Mouse (Mus musculus) stomach, embryonic 15.5 days (tissue): Measurements from ENCODE around the gene Hspbap1. TPM values are rescaled to one million over a fixed set of nuclear protein-coding genes. Genes with fewer than 3 reads are reported as not detected.
A peak's percentile ranks its signal among the peaks of the same experiment; 100 is the strongest.

ENCODE experiments used
- ATAC-seq: fragments of 200-750 bp; cut with Nextera tagmentation; 2 replicates; pipeline ENCODE4 v1.8.0; 2017; ENCODE audit warnings: low read depth, moderate number of reproducible peaks, moderate TSS enrichment; ENCODE audit not compliant: insufficient read depth, low FRiP score
- H3K27ac ChIP-seq: fragments of 300-500 bp; sonication (generic); 2 replicates; pipeline ENCODE4 v1.5.1; 2015; ENCODE audit warnings: mild to moderate bottlenecking, inconsistent platforms
- H3K27me3 ChIP-seq: fragments of 300-500 bp; sonication (generic); replicated peaks from 2 replicates; pipeline ENCODE4 v1.6.1; 2015; ENCODE audit warnings: inconsistent platforms
- H3K36me3 ChIP-seq: fragments of 300-500 bp; sonication (generic); 2 replicates; pipeline ENCODE4 v1.6.1; 2015; ENCODE audit warnings: inconsistent platforms
- H3K4me1 ChIP-seq: fragments of 300-500 bp; sonication (generic); 2 replicates; pipeline ENCODE4 v1.6.1; 2015; ENCODE audit warnings: inconsistent platforms
- H3K4me2 ChIP-seq: fragments of 300-500 bp; sonication (generic); 2 replicates; pipeline ENCODE4 v1.6.1; 2015; ENCODE audit warnings: mild to moderate bottlenecking, inconsistent platforms
- H3K4me3 ChIP-seq: fragments of 300-500 bp; sonication (generic); replicated peaks from 2 replicates; pipeline ENCODE4 v1.5.1; 2015; ENCODE audit warnings: inconsistent platforms
- H3K9ac ChIP-seq: fragments of 300-500 bp; sonication (generic); 2 replicates; pipeline ENCODE4 v1.6.1; 2015; ENCODE audit warnings: inconsistent platforms
- H3K9me3 ChIP-seq: fragments of 300-500 bp; sonication (generic); 2 replicates; pipeline ENCODE4 v1.6.1; 2016; ENCODE audit warnings: inconsistent platforms
- WGBS: fragments of 180-500 bp; shearing (Covaris S2); methylation state at CpG from one replicate; pipeline ENCODE4 v1.1.7; 2015; 5-methylcytosine and 5-hydroxymethylcytosine counted together
- polyA plus RNA-seq: library from polyadenylated mRNA; unstranded; fragments of >200 nt; fragmentation: Nextera tagmentation; extraction: Ambion mirVana; gene quantifications from 2 replicates; pipeline ENCODE4 v1.2.1, GENCODE M21; 2015

The Hspbap1 gene
- 13.8 and 15.2 TPM in 2 replicates for polyA plus RNA-seq

DNA sequence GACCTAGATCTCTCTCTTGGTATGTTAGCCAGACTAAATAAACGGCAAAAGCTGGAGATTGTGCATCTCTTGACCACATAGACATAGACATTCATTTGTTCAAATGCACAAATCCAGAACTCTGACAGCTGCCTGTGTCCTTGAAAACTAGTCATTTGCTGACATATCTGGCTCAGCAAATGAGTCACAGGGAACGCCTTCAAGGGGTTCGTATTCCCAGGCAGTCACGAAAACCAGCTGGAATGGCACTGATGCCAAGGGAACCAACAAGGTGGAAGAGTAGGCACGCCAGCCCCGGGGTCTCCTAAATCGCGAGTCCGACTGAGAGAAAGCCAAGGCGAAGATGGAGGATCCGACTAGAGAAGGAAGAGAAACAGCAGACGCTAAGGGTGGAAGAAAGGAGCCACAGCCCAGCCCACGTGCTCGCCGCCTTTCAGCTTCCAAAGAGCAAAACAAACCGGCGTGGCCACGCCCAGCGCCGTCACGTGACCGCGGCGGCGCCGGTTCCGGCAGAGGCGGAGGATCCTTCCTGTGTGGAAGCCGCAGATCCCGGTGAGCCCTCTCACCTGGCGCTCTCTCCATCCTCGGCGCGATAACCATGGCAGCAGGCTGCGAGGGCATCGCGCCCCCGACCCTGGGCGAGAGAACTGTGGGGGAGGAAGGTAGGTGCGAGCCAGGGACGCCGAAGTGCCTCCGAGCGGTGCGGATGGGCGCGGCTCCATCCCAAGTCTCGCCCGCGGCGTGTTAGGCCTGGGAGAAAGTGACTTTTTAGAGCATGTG is at the start of gene Hspbap1:
TSS of gene Hspbap1 (plus strand) at position 498 of the 780 bp plus-strand sequence.
- peak; percentile 72 for ATAC-seq
- Histone ChIP-seq H3K4me1 (peaks cover 25% of the 10 kb centered on the region), H3K4me3 (peak within 1 kb of the TSS; percentile 91), H3K27ac (peak within 1 kb of the TSS; percentile 70), H3K36me3 (no peaks in the 10 kb centered on the region), H3K4me2 (peak within 1 kb of the TSS; percentile 91), H3K9ac (peak within 1 kb of the TSS; percentile 77), H3K9me3 (no peaks in the 10 kb centered on the region), H3K27me3 (no peaks in the 10 kb centered on the region)
- under 1% methylated on average over 51 of the region's 51 CpGs for WGBS

GRCm38 (mm10) chr16:35724561-35724960 is 45.6 kb upstream of the Hspbap1 start:
- no peak for ATAC-seq
- Histone ChIP-seq H3K9ac (no peak overlapping the region), H3K4me2 (no peak overlapping the region), H3K9me3 (no peaks in the 10 kb centered on the region), H3K27ac (no peak overlapping the region), H3K36me3 (no peaks in the 10 kb centered on the region), H3K4me3 (no peak overlapping the region), H3K27me3 (no peaks in the 10 kb centered on the region), H3K4me1 (no peaks in the 10 kb centered on the region)
- WGBS: 90% methylated on average over 6 of the region's 6 CpGs

DNA sequence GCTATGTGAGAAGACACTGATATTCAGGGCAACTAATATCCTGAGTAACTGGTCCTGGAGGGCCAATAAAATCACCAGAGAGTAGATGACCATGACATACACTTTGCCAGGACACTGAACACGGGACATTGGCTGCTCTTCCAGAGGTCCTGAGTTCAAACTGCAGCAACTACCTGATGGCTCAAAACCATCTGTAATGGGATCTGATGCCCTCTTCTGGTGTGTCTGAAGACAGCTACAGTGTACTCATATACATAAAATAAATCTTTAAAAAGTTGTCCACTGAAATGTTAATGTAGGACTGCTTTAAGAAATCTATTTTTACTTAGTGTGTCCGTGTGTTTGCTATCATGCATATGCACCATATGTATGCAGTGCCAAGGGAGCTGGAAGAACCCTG is 43.6 kb upstream of the Hspbap1 start:
- Histone ChIP-seq H3K36me3 (no peaks in the 10 kb centered on the region), H3K4me2 (no peak overlapping the region), H3K27ac (no peak overlapping the region), H3K27me3 (no peaks in the 10 kb centered on the region), H3K9ac (no peak overlapping the region), H3K4me3 (no peak overlapping the region), H3K4me1 (no peaks in the 10 kb centered on the region), H3K9me3 (no peaks in the 10 kb centered on the region)
- WGBS: 89% methylated on average over 2 of the region's 2 CpGs
- no peak for ATAC-seq

- H3K27me3 ChIP-seq: no peaks in the 10 kb centered on the region
- H3K27ac ChIP-seq: no peak overlapping the region
- no peak; the same call in 1 of the 2 replicates for ATAC-seq
- no peak overlapping the region for H3K9ac ChIP-seq
- no peaks in the 10 kb centered on the region for H3K4me1 ChIP-seq
- no peak overlapping the region for H3K4me2 ChIP-seq
- no peaks in the 10 kb centered on the region for H3K36me3 ChIP-seq
- no peak overlapping the region for H3K4me3 ChIP-seq
- H3K9me3 ChIP-seq: no peaks in the 10 kb centered on the region
- 52% methylated on average over 8 of the region's 8 CpGs for WGBS
Measured at GRCm38 (mm10) chr16:35729151-35729738, 40.9 kb upstream of the Hspbap1 start.

GRCm38 (mm10) chr16:35732096-35732495 is 38.1 kb upstream of the Hspbap1 start:
- no peaks in the 10 kb centered on the region for H3K9me3 ChIP-seq
- H3K4me1 ChIP-seq: no peaks in the 10 kb centered on the region
- H3K27ac ChIP-seq: no peak overlapping the region
- H3K9ac ChIP-seq: no peak overlapping the region
- H3K4me3 ChIP-seq: no peak overlapping the region
- no peak overlapping the region for H3K4me2 ChIP-seq
- 85% methylated on average over 7 of the region's 7 CpGs for WGBS
- H3K36me3 ChIP-seq: no peaks in the 10 kb centered on the region
- ATAC-seq: no peak
- H3K27me3 ChIP-seq: no peaks in the 10 kb centered on the region

GRCm38 (mm10) chr16:35734038-35734437 is 36.1 kb upstream of the Hspbap1 start:
- no peaks in the 10 kb centered on the region for H3K9me3 ChIP-seq
- WGBS: 20% methylated on average over 6 of the region's 6 CpGs
- H3K4me2 ChIP-seq: no peak overlapping the region
- H3K4me3 ChIP-seq: no peak overlapping the region
- no peak overlapping the region for H3K27ac ChIP-seq
- H3K9ac ChIP-seq: no peak overlapping the region
- no peaks in the 10 kb centered on the region for H3K27me3 ChIP-seq
- H3K36me3 ChIP-seq: no peaks in the 10 kb centered on the region
- H3K4me1 ChIP-seq: peaks cover 4% of the 10 kb centered on the region; the same call in 1 of the 2 replicates
- ATAC-seq: no peak

DNA sequence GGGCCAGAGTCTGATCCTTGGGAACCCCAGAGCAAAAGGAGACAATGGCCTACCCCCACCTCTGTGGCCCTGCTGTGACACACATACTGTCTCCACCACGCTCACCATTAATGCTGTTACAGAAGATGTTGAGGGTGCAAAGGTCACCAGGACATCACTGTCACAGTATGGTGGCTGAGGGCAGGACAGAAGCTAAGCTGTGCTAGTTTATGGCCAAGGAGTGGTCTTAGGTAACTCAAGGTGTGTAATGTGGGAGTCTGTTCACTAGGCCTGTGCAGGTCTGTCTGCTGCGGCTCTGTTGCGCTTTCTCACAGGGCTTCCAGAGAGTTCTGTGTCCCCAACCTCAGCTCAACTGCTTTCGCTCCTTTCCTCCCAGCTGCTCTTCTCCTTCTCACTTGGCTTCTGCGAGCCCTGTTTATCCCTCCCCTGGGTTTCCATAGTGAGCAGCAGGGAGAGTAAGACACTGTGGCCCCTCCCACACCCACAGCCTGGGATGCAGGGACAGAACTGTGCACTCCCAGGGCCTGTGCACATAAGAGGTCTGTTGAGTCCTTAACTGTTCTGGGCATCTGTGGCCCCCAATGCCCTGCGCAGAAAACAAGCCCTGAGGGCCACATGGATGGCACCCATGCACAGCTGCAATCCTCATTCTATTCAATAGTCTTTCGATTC is 31.9 kb upstream of the Hspbap1 start:
- H3K4me1 ChIP-seq: peaks cover 4% of the 10 kb centered on the region; the same call in 1 of the 2 replicates
- H3K4me2 ChIP-seq: no peak overlapping the region
- no peaks in the 10 kb centered on the region for H3K9me3 ChIP-seq
- no peak overlapping the region for H3K9ac ChIP-seq
- H3K4me3 ChIP-seq: no peak overlapping the region
- H3K36me3 ChIP-seq: no peaks in the 10 kb centered on the region
- WGBS: 73% methylated on average over 7 of the region's 7 CpGs
- H3K27ac ChIP-seq: no peak overlapping the region
- H3K27me3 ChIP-seq: no peaks in the 10 kb centered on the region
- ATAC-seq: no peak

DNA sequence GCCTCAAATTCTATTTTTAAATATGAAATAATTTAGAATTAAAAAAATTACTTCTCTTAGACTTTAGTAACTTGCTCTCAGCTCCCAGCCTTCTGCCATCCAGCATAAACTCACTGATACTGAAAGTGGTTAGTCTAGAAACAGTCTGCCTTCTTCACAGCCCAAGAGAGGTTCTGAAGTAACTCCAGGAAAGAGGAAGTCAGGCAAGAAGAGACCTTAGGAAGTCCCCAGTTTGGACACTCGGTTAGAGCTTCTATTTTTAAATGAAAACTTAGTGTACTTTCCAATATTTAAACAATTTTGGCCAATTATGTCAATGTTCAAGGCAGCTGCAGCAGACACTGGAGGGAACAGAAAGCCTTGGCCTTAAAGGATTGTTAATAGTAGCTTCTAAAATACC is 30.6 kb upstream of the Hspbap1 start:
- no peak for ATAC-seq
- Histone ChIP-seq H3K4me1 (peaks cover 4% of the 10 kb centered on the region; the same call in 1 of the 2 replicates), H3K4me2 (no peak overlapping the region), H3K4me3 (no peak overlapping the region), H3K36me3 (no peaks in the 10 kb centered on the region), H3K27me3 (no peaks in the 10 kb centered on the region), H3K27ac (no peak overlapping the region), H3K9ac (no peak overlapping the region), H3K9me3 (no peaks in the 10 kb centered on the region)
- WGBS: 22% methylated on average over 1 of the region's 1 CpGs

GRCm38 (mm10) chr16:35740357-35740756 is 29.8 kb upstream of the Hspbap1 start:
- H3K4me2 ChIP-seq: no peak overlapping the region
- H3K9ac ChIP-seq: no peak overlapping the region
- no peaks in the 10 kb centered on the region for H3K27me3 ChIP-seq
- H3K4me3 ChIP-seq: no peak overlapping the region
- H3K9me3 ChIP-seq: no peaks in the 10 kb centered on the region
- ATAC-seq: no peak
- H3K4me1 ChIP-seq: peaks cover 4% of the 10 kb centered on the region; the same call in 1 of the 2 replicates
- 72% methylated on average over 12 of the region's 12 CpGs for WGBS
- H3K27ac ChIP-seq: no peak overlapping the region
- no peaks in the 10 kb centered on the region for H3K36me3 ChIP-seq

DNA sequence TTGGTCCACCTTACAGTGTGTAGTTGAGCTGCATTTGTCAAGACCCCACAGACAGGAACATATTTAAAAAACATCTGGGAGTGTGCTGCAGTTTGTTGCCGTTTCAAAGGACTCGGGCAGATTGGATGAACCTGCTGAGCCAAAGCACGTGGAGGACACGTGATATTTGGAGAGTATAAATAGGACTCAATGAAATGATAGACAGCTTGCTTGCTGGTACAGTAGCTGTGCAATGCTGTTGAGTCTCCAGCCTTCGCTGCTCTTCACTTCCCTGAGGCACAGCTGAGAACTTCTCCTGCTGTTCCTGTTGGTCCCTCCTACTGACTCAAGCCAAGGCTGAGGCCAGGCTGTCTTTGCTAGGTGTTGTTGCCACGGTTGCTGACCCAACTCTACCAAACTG is 29.2 kb upstream of the Hspbap1 start:
- H3K9ac ChIP-seq: no peak overlapping the region
- no peak overlapping the region for H3K27ac ChIP-seq
- H3K4me3 ChIP-seq: no peak overlapping the region
- H3K4me1 ChIP-seq: peaks cover 4% of the 10 kb centered on the region; the same call in 1 of the 2 replicates
- no peaks in the 10 kb centered on the region for H3K36me3 ChIP-seq
- H3K4me2 ChIP-seq: no peak overlapping the region
- H3K9me3 ChIP-seq: no peaks in the 10 kb centered on the region
- WGBS: 78% methylated on average over 6 of the region's 6 CpGs
- ATAC-seq: no peak
- H3K27me3 ChIP-seq: no peaks in the 10 kb centered on the region

DNA sequence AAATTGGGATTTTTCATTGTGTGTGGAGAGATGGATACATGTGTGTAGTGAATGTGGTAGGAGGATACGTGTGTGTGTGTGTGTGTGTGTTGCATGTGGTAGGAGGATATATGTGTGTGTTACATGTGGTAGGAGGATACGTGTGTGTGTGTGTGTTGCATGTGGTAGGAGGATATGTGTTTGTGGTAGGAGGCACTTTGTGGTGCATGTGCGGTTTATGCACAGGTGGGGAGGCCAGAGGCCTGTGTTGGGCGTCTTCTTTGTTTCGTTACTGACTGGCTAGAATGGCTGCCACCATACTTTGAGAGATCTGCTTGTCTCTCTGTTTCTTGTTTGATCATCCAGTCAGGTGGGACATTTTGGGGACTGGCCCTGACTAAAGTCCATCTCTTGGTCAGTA is 28.6 kb upstream of the Hspbap1 start:
- Histone ChIP-seq H3K36me3 (no peaks in the 10 kb centered on the region), H3K27me3 (no peaks in the 10 kb centered on the region), H3K9me3 (no peaks in the 10 kb centered on the region), H3K4me3 (no peak overlapping the region), H3K27ac (no peak overlapping the region), H3K9ac (no peak overlapping the region), H3K4me1 (peaks cover 4% of the 10 kb centered on the region; the same call in 1 of the 2 replicates), H3K4me2 (no peak overlapping the region)
- 95% methylated on average over 5 of the region's 5 CpGs for WGBS
- ATAC-seq: no peak
